Mouse (Mus musculus): ENCODE results near the gene Gpr146. TPM values are rescaled to one million over a fixed set of nuclear protein-coding genes. Genes with fewer than 3 reads are reported as not detected.

Gene Gpr146
- total and polyA plus RNA-seq, 2 experiments from 2014 or later, result 3.0 to 4.1 TPM

DNA sequence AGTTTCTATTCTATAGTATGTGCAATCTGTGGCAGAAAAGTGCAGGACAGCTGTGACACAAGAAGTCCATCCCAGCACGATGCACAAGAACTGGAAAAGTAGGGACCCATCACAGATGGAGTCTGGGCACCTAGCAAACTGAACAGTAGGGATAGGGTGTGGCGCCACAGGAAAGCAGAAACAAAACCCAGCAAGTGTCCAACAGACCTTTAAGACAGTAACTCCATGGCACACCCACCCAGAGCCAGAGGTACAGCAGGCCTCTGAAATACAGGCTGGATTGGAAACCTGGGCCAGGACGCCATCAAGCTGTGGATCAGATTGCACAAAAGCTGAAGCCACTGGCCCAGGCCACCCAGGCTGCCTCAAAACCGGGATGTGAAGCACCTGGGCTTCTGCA is 65.5 kb downstream of the Gpr146 start:
- WGBS, result 78% methylated on average over 4 of the region's 4 CpGs
- Histone ChIP-seq H3K4me2 (ENCODE audit: low read depth, low read length, poor library complexity, severe bottlenecking) (no peak overlapping the region), H3K9ac (replicated peaks; ENCODE audit: low read length, poor library complexity, severe bottlenecking) (no peak overlapping the region), H3K36me3 (ENCODE audit: insufficient read depth, low read length) (no peaks in the 10 kb centered on the region), H3K4me3 (ENCODE audit: low read depth, low read length) (no peak overlapping the region), H3K27ac (ENCODE audit: low read depth, low read length) (peak overlapping the region; percentile 39; the same call in 1 of the 2 replicates), H3K9me3 (ENCODE audit: low read length) (no peaks in the 10 kb centered on the region), H3K4me1 (ENCODE audit: insufficient read depth, low read length) (no peaks in the 10 kb centered on the region), H3K27me3 (ENCODE audit: insufficient read depth, low read length) (no peaks in the 10 kb centered on the region)
- TF ChIP-seq CTCF (IDR thresholded peaks at IDR 0.05), result no peak
- DNase-seq (ENCODE audit: low spot score) (no peak), ATAC-seq (ENCODE audit: low FRiP score) (no peak)

GRCm38 (mm10) chr5:139445258-139445657 is 67.8 kb downstream of the Gpr146 start:
- no peak for ATAC-seq (ENCODE audit: low FRiP score)
- Histone ChIP-seq H3K9me3 (ENCODE audit: low read length) (no peaks in the 10 kb centered on the region), H3K36me3 (ENCODE audit: insufficient read depth, low read length) (no peaks in the 10 kb centered on the region), H3K27me3 (ENCODE audit: insufficient read depth, low read length) (no peaks in the 10 kb centered on the region), H3K27ac (ENCODE audit: low read depth, low read length) (no peak overlapping the region), H3K4me3 (ENCODE audit: low read depth, low read length) (no peak overlapping the region), H3K4me1 (ENCODE audit: insufficient read depth, low read length) (no peaks in the 10 kb centered on the region), H3K9ac (replicated peaks; ENCODE audit: low read length, poor library complexity, severe bottlenecking) (no peak overlapping the region), H3K4me2 (ENCODE audit: low read depth, low read length, poor library complexity, severe bottlenecking) (no peak overlapping the region)
- 79% methylated on average over 8 of the region's 8 CpGs for WGBS
- peak; percentile 61 for TF ChIP-seq CTCF (IDR thresholded peaks at IDR 0.05)
- DNase-seq (ENCODE audit: low spot score), result no peak

MicroRNAs within 50 kb of the gene (microRNA counts, 519-probe panel; counts per million panel counts)
- 528 counts per million, percentile 58 among the panel's probes with 10 or more counts for microRNA mmu-miR-339-3p
- microRNA mmu-miR-339-5p, result 528 counts per million, percentile 58 among the panel's probes with 10 or more counts

Small RNA genes within 50 kb of the gene (microRNA-seq; reads per million reads assigned to microRNA genes)
- gene Mir339 (ENCODE audit: borderline number of aligned reads), result 396 reads per million, percentile 61 among the genes with 10 or more reads in this experiment

Other genes starting within 250 kb of the Gpr146 start
- 312 and 397 TPM in 2 replicates for gene Prkar1b, start 227.7 kb upstream of the Gpr146 start, total RNA-seq (2014; rRNA removed)
- 415 and 445 TPM in 2 replicates for gene Prkar1b, start 227.7 kb upstream of the Gpr146 start, polyA plus RNA-seq (2015; fragmentation: Nextera tagmentation; extraction: Ambion mirVana)
- gene Dnaaf5, start 227.5 kb upstream of the Gpr146 start, total RNA-seq (2014; rRNA removed), result 11.6 and 14.0 TPM in 2 replicates
- 1.9 and 2.9 TPM in 2 replicates for gene Dnaaf5, start 227.5 kb upstream of the Gpr146 start, polyA plus RNA-seq (2015; fragmentation: Nextera tagmentation; extraction: Ambion mirVana)
- gene Sun1, start 177.1 kb upstream of the Gpr146 start, total RNA-seq (2014; rRNA removed), result 63.6 and 75.0 TPM in 2 replicates
- gene Sun1, start 177.1 kb upstream of the Gpr146 start, polyA plus RNA-seq (2015; fragmentation: Nextera tagmentation; extraction: Ambion mirVana), result 32.1 and 35.3 TPM in 2 replicates
- gene Get4, start 125.4 kb upstream of the Gpr146 start, total RNA-seq (2014; rRNA removed), result 48.5 and 48.9 TPM in 2 replicates
- gene Get4, start 125.4 kb upstream of the Gpr146 start, polyA plus RNA-seq (2015; fragmentation: Nextera tagmentation; extraction: Ambion mirVana), result 135 and 142 TPM in 2 replicates
- gene Adap1, start 52.1 kb upstream of the Gpr146 start, total RNA-seq (2014; rRNA removed), result 234 and 253 TPM in 2 replicates
- gene Adap1, start 52.1 kb upstream of the Gpr146 start, polyA plus RNA-seq (2015; fragmentation: Nextera tagmentation; extraction: Ambion mirVana), result 141 and 152 TPM in 2 replicates
- 95.5 and 98.5 TPM in 2 replicates for gene Cox19, start 26.3 kb upstream of the Gpr146 start, total RNA-seq (2014; rRNA removed)
- gene Cox19, start 26.3 kb upstream of the Gpr146 start, polyA plus RNA-seq (2015; fragmentation: Nextera tagmentation; extraction: Ambion mirVana), result 79.4 and 90.0 TPM in 2 replicates
- not detected in 2 replicates for gene Cyp2w1, start 25.1 kb upstream of the Gpr146 start, total RNA-seq (2014; rRNA removed)
- not detected in 2 replicates for gene Cyp2w1, start 25.1 kb upstream of the Gpr146 start, polyA plus RNA-seq (2015; fragmentation: Nextera tagmentation; extraction: Ambion mirVana)
- 0.19 TPM in 1 of 2 replicates, not detected in the other for gene C130050O18Rik, start 27.6 kb downstream of the Gpr146 start, total RNA-seq (2014; rRNA removed)
- gene C130050O18Rik, start 27.6 kb downstream of the Gpr146 start, polyA plus RNA-seq (2015; fragmentation: Nextera tagmentation; extraction: Ambion mirVana), result 0.17 TPM in 1 of 2 replicates, not detected in the other
- gene Gper1, start 45.5 kb downstream of the Gpr146 start, total RNA-seq (2014; rRNA removed), result 5.8 and 8.9 TPM in 2 replicates
- 5.8 and 7.1 TPM in 2 replicates for gene Gper1, start 45.5 kb downstream of the Gpr146 start, polyA plus RNA-seq (2015; fragmentation: Nextera tagmentation; extraction: Ambion mirVana)
- gene 3110082I17Rik, start 82.8 kb downstream of the Gpr146 start, total RNA-seq (2014; rRNA removed), result 4.3 and 7.9 TPM in 2 replicates
- 14.9 and 15.1 TPM in 2 replicates for gene 3110082I17Rik, start 82.8 kb downstream of the Gpr146 start, polyA plus RNA-seq (2015; fragmentation: Nextera tagmentation; extraction: Ambion mirVana)
- 56.5 and 60.6 TPM in 2 replicates for gene Zfand2a, start 106.9 kb downstream of the Gpr146 start, total RNA-seq (2014; rRNA removed)
- 30.4 and 35.0 TPM in 2 replicates for gene Zfand2a, start 106.9 kb downstream of the Gpr146 start, polyA plus RNA-seq (2015; fragmentation: Nextera tagmentation; extraction: Ambion mirVana)
- 21.2 and 24.3 TPM in 2 replicates for gene Uncx, start 165.8 kb downstream of the Gpr146 start, total RNA-seq (2014; rRNA removed)
- 15.5 and 20.0 TPM in 2 replicates for gene Uncx, start 165.8 kb downstream of the Gpr146 start, polyA plus RNA-seq (2015; fragmentation: Nextera tagmentation; extraction: Ambion mirVana)